Mouse (Mus musculus) forebrain, embryonic 14.5 days (tissue): ENCODE measurements at regions not wholly inside any gene's neighbourhood (a gene's known extent, or its start where the extent isn't known, plus 50 kb on each side); places are given as distances from the start of the nearest gene placed in this dataset.

ENCODE experiments used
- ATAC-seq: fragments of 200-750 bp; cut with Nextera tagmentation; 2 replicates; pipeline ENCODE4 v1.8.0; 2017; ENCODE audit warnings: mild to moderate bottlenecking, moderate library complexity
- DNase-seq: peaks from one replicate; pipeline ENCODE4 v3.0.0-alpha.2; 2015; ENCODE audit warnings: low spot score
- H3K27ac ChIP-seq: fragments of 300-500 bp; sonication (generic); 2 replicates; pipeline ENCODE4 v1.5.1; 2014; ENCODE audit warnings: low read depth, mild to moderate bottlenecking, control low read depth, low read length, moderate library complexity
- H3K27me3 ChIP-seq: fragments of 300-500 bp; sonication (generic); replicated peaks from 2 replicates; pipeline ENCODE4 v1.6.1; 2014; ENCODE audit warnings: low read length, control low read depth, mixed read lengths; ENCODE audit not compliant: control insufficient read depth, insufficient read depth
- H3K36me3 ChIP-seq: fragments of 300-500 bp; sonication (generic); 2 replicates; pipeline ENCODE4 v1.6.1; 2014; ENCODE audit warnings: low read length, control low read depth; ENCODE audit not compliant: control insufficient read depth, insufficient read depth
- H3K4me1 ChIP-seq: fragments of 300-500 bp; sonication (generic); 2 replicates; pipeline ENCODE4 v1.6.1; 2014; ENCODE audit warnings: antibody characterized with exemption, low read length, control low read depth; ENCODE audit not compliant: control insufficient read depth, insufficient read depth
- H3K4me2 ChIP-seq: fragments of 300-500 bp; sonication (generic); 2 replicates; pipeline ENCODE4 v1.6.1; 2014; ENCODE audit warnings: mild to moderate bottlenecking, control low read depth, low read length
- H3K4me3 ChIP-seq: fragments of 300-500 bp; sonication (generic); 2 replicates; pipeline ENCODE4 v1.5.1; 2014; ENCODE audit warnings: low read depth, low read length, control low read depth
- H3K9ac ChIP-seq: fragments of 300-500 bp; sonication (generic); 2 replicates; pipeline ENCODE4 v1.6.1; 2014; ENCODE audit warnings: mild to moderate bottlenecking, low read length, control low read depth, moderate library complexity
- H3K9me3 ChIP-seq: fragments of 300-500 bp; sonication (generic); replicated peaks from 2 replicates; pipeline ENCODE4 v1.6.1; 2016; ENCODE audit warnings: low read length, control low read depth, mixed read lengths; ENCODE audit not compliant: control insufficient read depth
- WGBS: fragments of 180-500 bp; shearing (Covaris S2); extraction: QIAGEN DNeasy Blood & Tissue Kit; methylation state at CpG from one replicate; pipeline ENCODE4 v1.1.7; 2014; 5-methylcytosine and 5-hydroxymethylcytosine counted together

GRCm38 (mm10) chr15:88058071-88058470, 514.0 kb downstream of the Fam19a5 start:
- no peak for ATAC-seq
- WGBS: 67% methylated on average over 4 of the region's 4 CpGs

GRCm38 (mm10) chr15:88060935-88061334, 516.8 kb downstream of the Fam19a5 start:
- no peak overlapping the region for H3K4me2 ChIP-seq
- H3K27me3 ChIP-seq: no peaks in the 10 kb centered on the region
- H3K36me3 ChIP-seq: no peaks in the 10 kb centered on the region
- H3K27ac ChIP-seq: no peak overlapping the region
- 86% methylated on average over 4 of the region's 4 CpGs for WGBS
- DNase-seq (no peak), ATAC-seq (no peak)
- no peaks in the 10 kb centered on the region for H3K4me1 ChIP-seq
- H3K9ac ChIP-seq: no peak overlapping the region
- H3K4me3 ChIP-seq: no peak overlapping the region
- H3K9me3 ChIP-seq: no peaks in the 10 kb centered on the region

More at GRCm38 (mm10) chr15:88058071-88058470, 514.0 kb downstream of the Fam19a5 start:
- no peak overlapping the region for H3K4me3 ChIP-seq
- no peaks in the 10 kb centered on the region for H3K4me1 ChIP-seq
- H3K9me3 ChIP-seq: no peaks in the 10 kb centered on the region
- no peaks in the 10 kb centered on the region for H3K36me3 ChIP-seq
- H3K9ac ChIP-seq: no peak overlapping the region
- H3K27ac ChIP-seq: no peak overlapping the region
- no peaks in the 10 kb centered on the region for H3K27me3 ChIP-seq
- H3K4me2 ChIP-seq: no peak overlapping the region
- no peak for DNase-seq

GRCm38 (mm10) chr15:88063041-88063440, 518.9 kb downstream of the Fam19a5 start:
- Histone ChIP-seq H3K27ac (no peak overlapping the region), H3K27me3 (no peaks in the 10 kb centered on the region), H3K9me3 (no peaks in the 10 kb centered on the region), H3K4me2 (no peak overlapping the region), H3K36me3 (no peaks in the 10 kb centered on the region), H3K4me3 (no peak overlapping the region), H3K9ac (no peak overlapping the region), H3K4me1 (no peaks in the 10 kb centered on the region)
- ATAC-seq: no peak
- DNase-seq: no peak
- 85% methylated on average over 5 of the region's 5 CpGs for WGBS

GRCm38 (mm10) chr15:88068476-88068875, 524.4 kb downstream of the Fam19a5 start:
- no peak for ATAC-seq
- 70% methylated on average over 3 of the region's 3 CpGs for WGBS

GRCm38 (mm10) chr15:88072676-88073075, 527.4 kb upstream of the Zdhhc25 start:
- ATAC-seq (no peak), DNase-seq (no peak)
- WGBS: 24% methylated on average over 1 of the region's 1 CpGs
- Histone ChIP-seq H3K9ac (no peak overlapping the region), H3K27me3 (no peaks in the 10 kb centered on the region), H3K4me1 (no peaks in the 10 kb centered on the region), H3K27ac (no peak overlapping the region), H3K36me3 (no peaks in the 10 kb centered on the region), H3K4me3 (no peak overlapping the region), H3K9me3 (no peaks in the 10 kb centered on the region), H3K4me2 (no peak overlapping the region)

More at GRCm38 (mm10) chr15:88068476-88068875, 524.4 kb downstream of the Fam19a5 start:
- Histone ChIP-seq H3K36me3 (no peaks in the 10 kb centered on the region), H3K27ac (0 out of 2 replicates have a peak overlapping the region, but pooled peaks have one; percentile 9), H3K27me3 (no peaks in the 10 kb centered on the region), H3K4me2 (no peak overlapping the region), H3K4me1 (no peaks in the 10 kb centered on the region), H3K9me3 (no peaks in the 10 kb centered on the region), H3K4me3 (no peak overlapping the region), H3K9ac (no peak overlapping the region)
- DNase-seq: no peak

GRCm38 (mm10) chr15:88083911-88084310, 516.2 kb upstream of the Zdhhc25 start:
- ATAC-seq: no peak

GRCm38 (mm10) chr15:88085631-88086030, 514.5 kb upstream of the Zdhhc25 start:
- H3K36me3 ChIP-seq: no peaks in the 10 kb centered on the region
- H3K27me3 ChIP-seq: no peaks in the 10 kb centered on the region
- WGBS: 84% methylated on average over 3 of the region's 3 CpGs
- no peaks in the 10 kb centered on the region for H3K9me3 ChIP-seq
- no peak overlapping the region for H3K4me2 ChIP-seq
- no peak overlapping the region for H3K9ac ChIP-seq
- peaks cover 7% of the 10 kb centered on the region for H3K4me1 ChIP-seq
- no peak overlapping the region for H3K4me3 ChIP-seq
- DNase-seq: no peak
- no peak for ATAC-seq
- no peak overlapping the region for H3K27ac ChIP-seq

More at GRCm38 (mm10) chr15:88083911-88084310, 516.2 kb upstream of the Zdhhc25 start:
- no peak for DNase-seq
- Histone ChIP-seq H3K4me3 (no peak overlapping the region), H3K4me2 (no peak overlapping the region), H3K27ac (no peak overlapping the region), H3K36me3 (no peaks in the 10 kb centered on the region), H3K9ac (no peak overlapping the region), H3K9me3 (no peaks in the 10 kb centered on the region), H3K4me1 (peaks cover 7% of the 10 kb centered on the region), H3K27me3 (no peaks in the 10 kb centered on the region)
- WGBS: 61% methylated on average over 5 of the region's 5 CpGs

- H3K9me3 ChIP-seq: peaks cover 3% of the 10 kb centered on the region; the same call in 1 of the 2 replicates
- no peaks in the 10 kb centered on the region for H3K4me1 ChIP-seq
- no peak overlapping the region for H3K9ac ChIP-seq
- no peak overlapping the region for H3K4me3 ChIP-seq
- no peak overlapping the region for H3K4me2 ChIP-seq
- no peaks in the 10 kb centered on the region for H3K27me3 ChIP-seq
- no peak overlapping the region for H3K27ac ChIP-seq
- 27% methylated on average over 4 of the region's 4 CpGs for WGBS
- DNase-seq (peak; percentile 50), ATAC-seq (peak; percentile 60; the same call in 1 of the 2 replicates)
- no peaks in the 10 kb centered on the region for H3K36me3 ChIP-seq
Measured at GRCm38 (mm10) chr15:88089486-88089885, 510.6 kb upstream of the Zdhhc25 start.

- no peaks in the 10 kb centered on the region for H3K4me1 ChIP-seq
- no peak for ATAC-seq
- no peak overlapping the region for H3K27ac ChIP-seq
- no peak overlapping the region for H3K9ac ChIP-seq
- no peak overlapping the region for H3K4me2 ChIP-seq
- no peaks in the 10 kb centered on the region for H3K27me3 ChIP-seq
- H3K9me3 ChIP-seq: peaks cover 3% of the 10 kb centered on the region; the same call in 1 of the 2 replicates
- DNase-seq: no peak
- no peak overlapping the region for H3K4me3 ChIP-seq
- no peaks in the 10 kb centered on the region for H3K36me3 ChIP-seq
- WGBS: 91% methylated on average over 5 of the region's 5 CpGs
Measured at GRCm38 (mm10) chr15:88091390-88091789, 508.7 kb upstream of the Zdhhc25 start.
